Mouse (Mus musculus) testis, postnatal 10 days (tissue): ENCODE data around the gene Yipf1.
A peak's percentile ranks its signal among the peaks of the same experiment; 100 is the strongest.

ENCODE experiments used
- DNase-seq: peaks from one replicate; pipeline ENCODE4 v3.0.0; 2021; ENCODE audit warnings: low spot score

Gene Yipf1

GRCm38 (mm10) chr4:107313690-107314478, at the start of gene Yipf1:
Gene Yipf1, plus strand, starts transcription at chr4:107314363.
- DNase-seq = peak; percentile 91

DNA sequence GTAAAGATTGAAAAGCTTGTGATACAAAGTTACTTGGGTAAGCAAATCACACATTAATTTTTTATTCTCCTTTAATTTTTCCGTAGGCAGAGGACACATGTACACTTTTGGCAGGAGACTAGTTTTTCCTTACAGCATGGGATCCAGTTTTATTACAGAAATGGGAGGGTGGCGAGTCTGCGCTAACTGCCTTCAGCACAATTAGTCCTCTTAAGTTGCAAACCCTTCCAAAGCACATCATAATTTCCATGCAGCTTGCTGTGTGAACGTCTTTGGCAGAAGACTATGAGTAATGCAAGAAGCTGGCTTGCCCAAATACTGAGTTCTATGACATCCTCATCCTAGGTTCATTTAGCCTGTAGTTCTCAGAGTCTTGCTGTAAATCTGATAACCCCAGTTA, 40.5 kb upstream of the Yipf1 start:
- no peak for DNase-seq

- DNase-seq = no peak
Observed at GRCm38 (mm10) chr4:107274511-107274910, 39.7 kb upstream of the Yipf1 start.

- DNase-seq = peak; percentile 17
Observed at GRCm38 (mm10) chr4:107278188-107278707, 35.9 kb upstream of the Yipf1 start.

GRCm38 (mm10) chr4:107280843-107281475, 33.2 kb upstream of the Yipf1 start:
- no peak for DNase-seq

GRCm38 (mm10) chr4:107285446-107286200, 28.5 kb upstream of the Yipf1 start:
- no peak for DNase-seq

DNA sequence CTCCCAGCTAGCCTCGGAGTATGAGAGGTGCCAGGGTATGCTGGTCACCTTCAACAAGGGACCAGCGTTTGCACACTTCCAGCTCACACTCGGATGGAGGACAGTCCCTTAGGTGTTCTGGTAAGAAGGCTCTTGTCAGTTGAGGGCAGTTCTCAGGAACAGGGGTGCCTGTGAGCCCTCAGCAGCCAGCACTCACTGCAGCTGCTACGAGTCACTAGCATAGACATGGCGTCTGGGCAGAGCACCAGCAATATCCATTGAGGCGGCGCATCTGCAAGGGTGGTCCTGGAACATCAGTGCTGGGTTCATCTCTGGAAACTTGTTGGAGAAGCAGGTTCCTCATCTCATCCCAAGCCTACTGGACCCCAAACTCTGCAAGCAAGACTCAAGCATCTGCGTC, 27.8 kb upstream of the Yipf1 start:
- no peak for DNase-seq

GRCm38 (mm10) chr4:107287517-107287916, 26.6 kb upstream of the Yipf1 start:
- DNase-seq = no peak

GRCm38 (mm10) chr4:107291611-107292272, 22.4 kb upstream of the Yipf1 start:
- DNase-seq = no peak

- no peak for DNase-seq
Observed at GRCm38 (mm10) chr4:107292273-107292662, 21.9 kb upstream of the Yipf1 start.

DNA sequence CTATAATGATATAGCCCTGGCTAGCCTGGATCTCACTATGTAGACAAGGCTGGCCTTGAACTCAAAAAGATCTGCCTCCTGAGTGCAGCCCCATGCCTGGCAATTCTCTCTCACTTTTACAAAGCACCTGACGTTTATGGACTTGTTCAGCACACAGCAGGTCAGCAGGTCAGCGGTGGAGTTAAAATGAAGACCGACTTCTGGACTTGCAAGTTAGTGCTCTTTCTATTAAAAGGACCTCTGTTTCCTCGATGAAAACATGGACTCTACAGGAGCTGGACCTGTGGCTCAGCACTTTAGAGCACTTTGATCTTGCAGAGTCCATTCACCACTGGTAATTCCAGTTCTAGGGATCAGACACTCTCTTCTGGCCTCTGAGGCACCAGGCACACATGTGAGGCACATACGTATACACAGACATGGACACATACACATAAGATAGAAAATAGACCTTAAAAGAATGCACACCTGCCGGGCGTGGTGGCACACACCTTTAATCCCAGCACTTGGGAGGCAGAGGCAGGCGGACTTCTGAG, 16.0 kb upstream of the Yipf1 start:
- DNase-seq = no peak

- no peak for DNase-seq
Observed at GRCm38 (mm10) chr4:107299779-107300340, 14.3 kb upstream of the Yipf1 start.

- DNase-seq = no peak
Observed at GRCm38 (mm10) chr4:107300371-107300770, 13.8 kb upstream of the Yipf1 start.

GRCm38 (mm10) chr4:107300902-107301555, 13.1 kb upstream of the Yipf1 start:
- no peak for DNase-seq

DNA sequence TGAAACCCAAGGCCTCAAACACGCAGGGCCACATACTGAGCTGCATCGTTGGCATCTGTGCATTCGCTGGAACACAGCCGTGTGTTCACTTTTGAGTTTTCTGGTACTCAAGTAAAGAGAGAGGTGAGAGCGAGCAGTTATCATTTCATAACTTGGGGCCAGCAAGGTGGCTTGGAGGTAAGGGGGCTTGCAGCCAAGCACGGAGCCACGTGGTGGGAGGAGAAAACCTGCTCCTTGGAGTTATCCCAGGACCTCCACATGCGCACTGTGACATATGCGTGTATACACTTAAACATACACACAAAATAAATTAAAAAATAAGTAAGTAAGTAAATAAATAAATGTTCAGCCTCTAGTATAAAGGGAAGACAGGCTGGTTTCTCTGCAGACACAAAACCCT, 11.9 kb upstream of the Yipf1 start:
- no peak for DNase-seq

DNA sequence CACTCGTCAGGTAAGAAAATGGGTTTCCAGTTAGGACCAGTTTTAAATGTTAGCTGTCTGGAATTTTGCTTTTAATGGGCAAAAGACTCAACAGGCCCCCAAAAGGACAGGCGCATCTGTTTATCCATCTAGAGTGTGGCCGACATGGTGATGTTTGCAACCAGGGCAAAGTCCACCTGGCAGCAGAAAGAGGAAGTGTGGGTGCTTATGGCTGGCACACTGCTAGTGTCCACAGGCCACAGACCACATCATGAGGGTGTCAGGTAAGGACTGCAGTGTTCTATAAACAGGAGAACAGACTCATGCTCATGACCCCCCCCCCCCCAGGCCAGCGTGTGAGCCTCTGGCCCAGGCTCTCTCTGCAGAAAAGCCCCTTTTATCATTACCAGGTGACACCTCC, 11.3 kb upstream of the Yipf1 start:
- DNase-seq = no peak

DNA sequence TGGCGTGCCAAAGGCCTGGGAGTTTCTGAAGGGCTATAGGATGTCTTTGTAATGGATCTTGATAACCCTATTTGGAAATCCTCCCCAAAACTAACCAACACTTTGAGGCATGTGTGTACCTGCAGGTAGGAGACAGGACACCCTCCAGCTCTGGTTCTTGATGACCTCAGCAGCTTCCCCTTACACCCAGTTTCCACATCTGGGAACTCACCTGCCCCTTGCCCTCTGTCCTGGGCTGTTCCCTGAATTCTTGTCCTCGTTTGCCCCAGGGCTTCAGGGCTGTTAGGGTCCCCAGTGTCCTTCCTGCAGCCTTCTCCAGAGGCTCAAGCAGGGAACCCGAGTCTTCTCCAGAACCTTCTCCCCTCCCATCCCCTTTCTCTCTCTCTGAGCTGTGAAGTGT, 10.6 kb upstream of the Yipf1 start:
- DNase-seq = no peak

GRCm38 (mm10) chr4:107306966-107307365, 7.2 kb upstream of the Yipf1 start, which contains the start of gene Dio1:
Gene Dio1, minus strand, starts transcription at chr4:107307169.
- peak; percentile 53 for DNase-seq

DNA sequence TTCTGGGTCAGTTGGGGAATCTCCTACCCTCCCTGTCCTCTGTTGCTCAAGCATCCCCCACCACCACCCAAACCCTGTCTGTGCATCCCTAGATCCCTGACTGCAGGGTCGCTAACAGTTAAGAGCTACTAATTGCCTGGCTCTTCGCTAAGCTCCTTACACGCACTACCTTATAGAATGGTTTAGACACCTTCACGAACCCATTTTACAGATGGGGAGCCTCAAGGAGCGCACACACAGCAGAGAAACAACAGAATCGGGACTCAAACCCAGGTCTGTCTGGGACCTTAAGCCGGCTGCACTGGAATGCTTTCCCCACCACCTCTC, 279 bp downstream of the Yipf1 start:
- no peak for DNase-seq

- peak; percentile 50 for DNase-seq
Observed at GRCm38 (mm10) chr4:107318646-107319045, 4.5 kb downstream of the Yipf1 start.

DNA sequence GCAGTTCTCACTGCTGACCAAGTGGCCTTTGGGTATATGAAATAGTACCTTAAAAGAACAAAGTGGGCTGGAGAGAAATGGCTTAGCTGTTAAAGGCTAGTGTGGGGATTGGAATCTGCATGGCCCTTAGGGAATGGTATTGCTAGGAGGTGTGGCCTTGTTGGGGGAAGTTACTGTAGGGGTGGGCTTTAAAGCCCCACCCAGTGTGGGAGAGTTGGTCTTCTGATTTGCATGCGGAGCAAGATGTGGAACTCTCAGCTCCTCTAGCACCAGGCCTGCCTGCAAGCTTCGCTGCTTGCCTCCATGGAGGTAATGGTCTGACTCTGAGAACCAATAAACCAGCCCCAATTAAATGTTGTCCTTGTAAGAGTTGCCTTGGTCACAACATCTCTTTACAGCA, 6.9 kb downstream of the Yipf1 start:
- no peak for DNase-seq
